Mouse (Mus musculus) small intestine, adult 2 months (tissue): Measurements from ENCODE around the gene Trpm6.

Experiments used
- CTCF ChIP-seq: fragments of 200-500 bp; IDR thresholded peaks from 2 replicates; pipeline ENCODE4 v1.5.1; 2012; ENCODE audit warnings: low read depth, mild to moderate bottlenecking, control low read depth, inconsistent platforms, low read length, moderate library complexity, mixed read lengths; ENCODE audit not compliant: insufficient replicate concordance, insufficient read length; ENCODE audit errors: extremely low read depth
- POLR2A ChIP-seq: fragments of 200-500 bp; IDR thresholded peaks from 2 replicates; pipeline ENCODE4 v1.6.1; 2012; ENCODE audit warnings: low read depth, mild to moderate bottlenecking, control low read depth, inconsistent platforms, low read length, moderate library complexity

DNA sequence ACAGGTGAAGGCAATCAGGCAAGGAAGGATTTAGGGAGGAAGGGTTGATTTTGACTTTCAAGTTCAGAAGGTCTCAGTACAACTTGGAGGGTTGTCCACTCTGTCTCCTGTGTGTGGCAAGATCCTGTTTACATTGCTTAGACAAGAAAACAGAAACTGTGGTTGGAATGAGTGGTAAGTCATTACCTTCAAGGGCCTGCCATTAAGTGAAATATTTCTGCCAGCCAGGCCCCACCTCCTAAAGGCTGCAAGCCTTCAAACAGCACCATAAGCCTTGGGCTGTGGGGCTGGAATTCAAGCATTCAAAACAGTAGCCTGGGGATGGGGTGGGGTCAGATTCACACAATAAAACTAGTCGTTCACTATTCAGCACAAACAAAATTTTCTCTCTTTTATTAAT is 24.3 kb downstream of the Trpm6 start:
- TF ChIP-seq CTCF = no peak
- no peak for TF ChIP-seq POLR2A
